Mouse (Mus musculus) layer of hippocampus, postnatal 36 days (tissue): ENCODE measurements around the gene Clcn2. TPM values are rescaled to one million over a fixed set of nuclear protein-coding genes. Genes with fewer than 3 reads are reported as not detected.
A peak's percentile ranks its signal among the peaks of the same experiment; 100 is the strongest.
"Not testable (repeated sequence)": the region's sequence is repeated elsewhere in the genome, so short reads cannot be mapped to it uniquely, and the experiment has no call there.

Source experiments
- DNase-seq, 2 experiments: peaks; one replicate each; pipeline ENCODE4 v3.0.0; 2022
- total RNA-seq, 2 experiments: library from RNA; stranded (reverse); gene quantifications; 2 replicates each; pipeline ENCODE4 v1.2.3; 2021

Clcn2 gene
- total RNA-seq, 2 experiments from 2014 or later = 66.0 to 71.3 TPM

DNA sequence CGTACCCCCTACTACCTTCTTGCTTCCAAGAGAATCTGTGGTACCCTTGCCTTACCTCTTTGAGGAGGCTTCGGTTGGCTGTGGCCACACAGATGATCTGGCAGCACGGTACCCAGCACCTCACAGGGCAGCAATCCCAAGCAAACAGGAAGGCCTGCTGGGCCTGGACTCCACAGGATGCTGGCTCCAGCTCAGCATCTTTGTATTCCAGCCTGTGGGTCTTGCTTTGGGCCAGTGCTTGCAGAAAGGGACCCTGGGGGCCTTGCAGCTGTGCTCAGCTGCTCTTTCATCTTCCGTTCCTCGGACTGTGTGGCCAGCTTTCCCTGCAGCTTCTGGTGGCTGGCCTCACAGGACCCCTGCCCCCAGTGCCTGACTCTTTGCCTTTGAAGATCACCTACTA lies 17.5 kb downstream of the Clcn2 start:
- no peak for DNase-seq

DNA sequence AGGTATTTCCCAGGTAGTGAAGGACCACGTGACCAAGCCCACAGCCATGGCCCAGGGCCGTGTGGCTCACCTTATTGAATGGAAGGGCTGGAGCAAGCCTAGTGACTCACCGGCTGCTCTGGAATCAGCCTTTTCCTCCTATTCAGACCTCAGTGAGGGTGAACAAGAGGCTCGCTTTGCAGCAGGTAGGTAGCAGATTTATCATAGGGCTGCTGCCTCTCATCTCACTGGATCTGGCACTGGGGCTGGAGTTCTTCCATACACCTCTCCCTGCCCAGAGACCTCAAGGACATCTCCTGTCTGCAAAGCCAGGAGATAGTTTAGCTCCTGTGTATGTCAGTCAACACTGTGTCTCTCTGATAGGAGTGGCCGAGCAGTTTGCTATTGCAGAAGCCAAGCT lies 18.3 kb downstream of the Clcn2 start:
- no peak for DNase-seq

DNA sequence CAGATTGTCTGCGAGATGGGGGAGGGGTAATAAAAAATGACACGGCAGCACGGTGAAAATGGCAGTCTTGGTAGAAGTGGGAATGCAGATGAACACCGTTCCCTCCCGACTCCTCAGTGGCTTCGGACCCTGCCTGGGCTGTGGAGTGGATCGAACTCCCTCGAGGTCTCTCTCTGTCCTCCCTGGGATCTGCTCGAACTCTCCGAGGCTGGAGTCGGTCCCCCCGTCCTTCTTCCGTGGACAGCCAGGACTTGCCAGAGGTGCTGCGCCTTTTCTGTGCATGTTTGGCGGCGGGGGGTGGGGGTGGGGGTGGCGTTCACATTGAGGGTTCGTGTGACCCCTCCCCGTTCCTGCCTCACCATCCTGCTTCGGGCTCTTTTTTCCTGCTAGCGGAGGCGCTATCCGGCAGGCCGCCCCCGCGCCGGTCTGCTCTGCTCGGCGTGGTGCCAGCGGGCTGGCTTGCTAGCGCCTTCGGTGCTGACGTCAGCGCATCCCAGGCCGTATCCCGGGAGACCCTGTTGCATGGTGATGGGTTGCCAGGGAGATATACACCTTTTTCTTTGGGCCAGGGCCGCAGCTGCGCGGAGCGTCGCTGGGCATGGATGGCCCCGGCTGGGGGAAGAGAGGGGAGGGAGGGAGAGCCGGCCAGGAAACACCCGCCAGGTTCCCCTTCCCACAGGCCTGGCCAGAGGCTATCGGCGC lies 21.8 kb downstream of the Clcn2 start:
- DNase-seq = peak; percentile 98

DNA sequence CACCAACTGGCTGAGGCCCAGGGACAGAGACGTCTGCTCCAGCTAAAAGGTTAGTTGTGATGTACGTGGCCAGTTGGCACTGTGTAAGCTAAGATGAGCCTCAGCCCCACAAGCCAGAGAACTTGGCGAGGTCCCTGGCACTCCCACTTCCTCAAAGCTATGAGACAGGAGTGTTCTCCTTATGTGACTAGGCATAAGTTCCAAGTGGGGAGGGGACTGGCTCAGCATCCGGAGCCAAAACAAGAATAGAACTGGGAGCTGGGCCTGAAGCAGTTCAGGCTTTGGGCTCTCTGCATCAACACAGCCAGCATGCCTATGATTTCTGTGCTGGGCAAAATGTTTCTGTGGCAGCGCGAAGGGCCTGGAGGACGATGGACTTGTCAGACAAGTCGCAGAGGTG lies 22.8 kb downstream of the Clcn2 start:
- peak; percentile 73 to 75 for DNase-seq

DNA sequence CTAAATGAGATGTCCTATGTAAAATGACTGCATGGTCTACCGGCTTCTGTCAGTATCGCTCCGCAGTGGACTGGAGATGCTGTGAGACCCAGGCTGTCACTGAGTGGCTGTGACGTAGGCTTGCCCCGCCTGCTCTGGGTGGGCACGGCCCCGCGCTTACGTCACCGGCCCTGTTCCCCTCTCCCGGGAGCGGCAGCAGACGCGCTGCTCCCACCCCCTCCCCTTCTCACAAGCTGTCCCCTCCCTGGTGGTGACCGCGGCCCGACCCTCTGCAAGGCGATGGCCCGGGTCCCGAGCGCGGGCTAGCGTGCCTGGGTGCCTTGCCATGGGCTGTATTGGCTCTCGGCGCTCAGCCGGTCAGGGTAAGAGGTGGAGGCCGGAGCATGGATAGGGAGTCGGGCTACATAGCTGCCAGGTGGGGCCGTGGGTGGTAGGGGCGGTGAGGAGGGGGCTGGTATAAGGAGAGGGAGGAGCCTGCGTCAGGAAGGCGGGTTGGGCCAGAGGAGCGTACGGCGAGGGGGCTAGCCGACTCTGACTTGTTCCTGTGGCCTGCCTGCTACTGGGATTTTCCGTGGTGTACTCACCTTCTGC lies 24.3 kb downstream of the Clcn2 start, which contains the start of gene Fam131a:
Gene Fam131a (plus strand): TSS at position 131 of the 591 bp plus-strand sequence.
- peak; percentile 96 for DNase-seq

DNA sequence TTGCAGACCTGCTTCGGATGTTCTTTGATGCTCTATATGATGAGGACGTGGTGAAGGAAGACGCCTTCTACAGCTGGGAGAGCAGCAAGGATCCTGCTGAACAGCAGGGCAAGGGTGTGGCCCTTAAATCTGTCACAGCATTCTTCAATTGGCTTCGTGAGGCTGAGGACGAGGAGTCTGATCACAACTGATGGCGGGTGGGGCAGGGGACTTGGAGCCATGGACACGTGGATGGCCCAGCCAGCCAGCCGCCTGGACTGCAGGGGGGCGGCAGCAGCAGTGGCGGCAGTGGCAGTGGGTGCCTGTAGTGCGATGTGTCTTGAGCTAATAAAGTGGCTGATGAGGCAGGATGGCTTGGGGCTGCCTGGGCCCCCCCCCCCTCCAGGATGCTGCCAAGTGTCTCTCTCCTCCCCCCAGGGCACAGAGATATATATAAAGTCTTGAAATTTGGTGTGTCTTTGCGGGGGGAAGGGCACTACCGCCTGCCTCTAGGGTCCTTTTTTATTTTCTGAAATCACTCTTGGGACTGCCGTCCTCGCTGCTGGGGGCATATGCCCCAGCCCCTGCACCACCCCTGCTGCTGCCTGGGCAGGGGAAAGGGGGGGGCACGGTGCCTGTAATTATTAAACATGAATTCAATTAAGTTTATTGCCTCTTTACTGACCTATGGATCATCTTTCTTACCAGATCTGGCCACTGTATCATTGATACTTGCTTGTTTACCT lies 25.1 kb downstream of the Clcn2 start:
- no peak for DNase-seq

DNA sequence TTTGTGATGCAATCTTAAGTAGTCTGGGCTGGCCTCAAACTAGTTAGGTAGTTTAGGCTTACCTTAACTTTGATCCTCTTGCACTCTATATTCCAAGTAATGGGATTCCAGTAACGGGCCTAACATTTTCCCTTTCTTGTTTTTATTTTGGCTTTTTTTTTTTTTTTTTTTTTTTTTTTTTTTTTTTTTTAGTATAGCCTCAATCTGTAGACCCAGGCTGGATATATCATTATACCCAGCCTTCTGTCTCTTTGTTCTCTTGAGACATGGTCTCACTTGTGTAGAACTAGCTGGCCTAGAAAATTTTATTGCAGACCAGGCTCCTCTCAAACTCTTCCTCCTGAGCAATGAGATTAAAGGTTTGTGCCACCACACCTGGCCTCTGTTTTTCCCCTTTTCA lies 25.9 kb downstream of the Clcn2 start:
- no peak for DNase-seq

DNA sequence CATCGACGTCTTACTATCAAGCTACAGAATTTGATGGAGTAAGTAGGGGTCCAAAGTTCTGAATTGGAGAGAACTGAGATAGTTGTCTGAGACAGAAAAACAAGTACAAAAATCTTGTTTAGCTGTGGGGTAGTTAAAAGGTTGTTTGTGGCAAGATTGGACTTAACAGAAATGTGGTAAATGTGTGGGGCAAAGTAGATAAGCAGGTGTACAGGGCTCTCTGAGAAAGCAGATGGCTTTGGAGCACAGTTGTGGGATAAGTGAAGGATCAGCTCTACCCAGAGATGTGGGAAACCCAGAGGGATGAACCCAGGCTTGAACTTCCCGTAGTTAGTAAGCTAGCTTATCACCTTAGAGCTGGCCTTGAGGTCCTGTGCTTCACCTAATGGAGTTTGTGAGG lies 26.8 kb downstream of the Clcn2 start:
- DNase-seq = no peak

DNA sequence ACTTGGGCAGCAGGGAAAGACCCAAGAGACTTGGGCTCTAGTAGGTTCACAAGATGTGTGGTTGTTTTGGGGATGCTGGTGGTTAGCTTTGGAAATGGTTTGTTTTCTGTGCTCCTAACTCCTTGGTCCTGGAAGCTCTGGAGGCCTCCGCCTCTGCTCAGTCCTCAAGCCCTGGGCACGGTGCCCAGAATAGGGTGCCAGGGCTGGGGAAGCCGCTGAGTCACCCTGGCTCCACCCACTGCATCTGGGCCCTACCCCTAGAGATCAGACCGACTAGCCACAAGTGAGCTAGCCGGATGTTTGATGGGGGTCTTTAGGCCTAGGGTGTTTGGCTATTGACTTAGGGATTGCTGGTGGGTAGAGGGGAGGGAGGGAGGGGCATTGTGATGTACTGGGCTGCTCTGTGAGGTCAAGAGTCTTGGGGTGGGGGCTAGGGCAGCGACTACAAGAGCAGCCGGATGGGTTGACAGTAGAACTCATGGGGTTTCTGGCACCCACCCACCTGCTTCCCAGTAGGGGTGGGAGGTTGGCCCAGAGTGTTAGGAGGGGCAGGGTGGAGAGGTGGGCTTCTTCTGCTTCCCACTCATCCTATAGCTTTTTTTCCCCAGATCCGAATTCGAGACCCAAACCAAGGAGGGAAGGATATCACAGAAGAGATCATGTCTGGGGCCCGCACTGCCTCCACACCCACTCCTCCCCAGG lies 39.4 kb downstream of the Clcn2 start:
- DNase-seq = peak; percentile 72 to 76

DNA sequence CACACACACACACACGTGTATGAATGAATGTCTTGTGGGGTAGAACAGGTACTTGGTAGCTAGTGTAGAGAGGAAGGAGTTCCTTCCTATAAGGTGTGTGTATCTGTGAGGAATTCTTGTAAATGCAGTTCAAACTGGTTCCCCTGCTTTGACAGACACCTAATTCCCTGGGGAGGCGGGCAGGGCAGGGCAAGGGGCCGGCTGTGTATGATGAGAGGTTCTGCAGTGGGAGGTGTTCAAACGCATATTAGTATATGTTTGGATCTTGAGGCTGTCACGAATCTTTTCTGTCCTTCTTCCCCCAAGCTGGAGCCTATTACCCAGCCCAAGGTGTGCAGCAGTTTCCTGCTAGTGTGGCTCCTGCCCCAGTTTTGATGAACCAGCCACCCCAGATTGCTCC lies 40.2 kb downstream of the Clcn2 start:
- no peak for DNase-seq

DNA sequence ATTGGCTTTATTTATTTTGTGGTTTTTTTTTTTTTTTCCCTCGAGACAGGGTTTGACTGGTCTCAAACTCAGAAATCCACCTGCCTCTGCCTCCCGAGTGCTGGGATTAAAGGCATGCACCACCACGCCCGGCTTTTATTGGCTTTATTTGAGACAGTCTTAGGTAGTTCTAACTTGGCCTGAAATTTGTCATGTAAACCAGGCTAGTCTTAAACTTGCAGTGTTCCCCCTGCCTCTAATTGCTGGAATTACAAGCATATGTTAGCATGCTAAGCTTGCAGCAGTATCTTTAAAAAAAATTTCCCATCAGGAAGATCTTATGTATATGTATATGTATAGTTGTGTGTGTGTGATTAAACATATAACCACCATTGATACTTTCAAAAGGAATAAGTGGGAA lies 40.8 kb downstream of the Clcn2 start:
- DNase-seq = no peak

DNA sequence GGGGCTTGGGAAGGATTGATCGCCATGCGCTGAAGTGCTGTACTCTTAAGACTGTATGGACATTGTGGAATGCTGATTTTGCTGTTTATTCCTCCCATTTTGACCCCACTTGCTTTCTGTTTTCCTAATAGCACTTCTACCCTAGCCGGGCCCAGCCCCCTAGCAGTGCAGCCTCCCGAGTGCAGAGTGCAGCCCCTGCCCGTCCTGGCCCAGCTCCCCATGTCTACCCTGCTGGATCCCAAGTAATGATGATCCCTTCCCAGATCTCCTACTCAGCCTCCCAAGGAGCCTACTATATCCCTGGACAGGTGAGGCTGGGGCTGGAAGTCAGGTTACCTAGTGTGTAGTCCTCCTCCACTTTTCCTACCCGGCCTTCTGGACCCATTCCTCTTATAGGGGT lies 42.3 kb downstream of the Clcn2 start:
- no peak for DNase-seq

DNA sequence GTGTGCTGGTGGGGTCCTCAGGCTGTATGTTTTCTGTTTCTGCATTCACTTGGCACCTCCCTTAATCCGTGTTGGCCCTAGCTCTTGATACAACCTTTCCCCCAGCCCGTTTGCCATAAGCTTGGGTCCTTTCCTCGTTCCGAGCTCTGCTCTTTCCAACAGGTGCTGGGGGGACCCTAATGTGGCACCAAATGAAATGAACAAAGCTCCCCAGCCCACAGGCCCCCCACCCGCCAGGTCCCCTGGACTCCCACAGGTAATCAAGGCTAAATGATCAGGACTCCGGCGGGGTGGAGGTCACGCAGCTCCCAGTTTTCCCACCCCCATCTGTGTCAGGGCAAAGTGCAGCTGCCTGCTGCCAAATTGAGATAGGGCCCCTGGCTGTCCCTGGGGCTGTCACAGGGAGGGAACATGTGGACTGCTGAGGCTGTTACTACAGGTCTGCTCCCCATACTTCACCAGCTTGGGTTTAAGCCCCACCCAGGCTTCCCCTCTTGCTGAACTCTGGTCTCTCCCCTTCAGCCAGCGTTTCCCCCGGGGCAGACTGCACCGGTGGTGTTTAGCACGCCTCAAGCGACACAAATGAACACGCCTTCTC lies 43.7 kb downstream of the Clcn2 start:
- DNase-seq = no peak

DNA sequence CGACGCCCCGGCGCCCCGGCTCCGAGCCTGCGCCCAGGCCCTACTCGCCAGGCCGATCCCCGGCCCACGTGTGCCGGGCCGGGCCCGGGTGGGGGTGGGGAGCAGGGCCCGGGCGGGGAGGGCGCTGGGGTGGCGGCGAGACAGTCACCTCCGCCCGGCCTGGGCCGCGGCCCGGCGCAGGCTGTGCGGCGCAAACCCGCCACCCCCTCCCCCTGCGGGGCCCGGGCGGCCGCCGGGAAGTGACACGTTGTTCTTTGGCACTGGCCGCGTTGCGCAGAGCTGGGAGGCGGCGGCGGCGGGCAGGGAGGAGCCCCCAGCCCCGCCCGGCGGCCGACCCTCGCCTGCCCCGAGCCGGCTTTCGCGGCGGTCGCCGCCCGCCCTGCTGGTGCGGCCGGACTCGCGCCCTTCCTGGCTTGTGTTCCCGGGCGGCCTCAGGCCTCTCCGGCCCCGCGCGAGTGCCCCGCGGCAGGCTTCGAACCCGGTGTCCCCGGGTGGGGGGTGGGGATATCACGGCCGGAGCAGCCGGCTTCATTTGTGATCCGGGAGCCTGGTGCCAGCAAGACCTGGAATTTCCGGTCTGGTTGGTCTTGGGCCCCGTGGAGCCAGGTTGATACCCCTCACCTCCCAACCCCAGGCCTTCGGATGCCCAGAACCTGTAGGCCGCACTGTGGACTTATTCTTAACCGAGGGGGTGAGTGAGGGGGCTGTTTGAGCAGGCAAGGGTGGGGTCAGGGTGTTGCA lies 44.4 kb downstream of the Clcn2 start:
- peak in 1 of 2 experiments; percentile 37 for DNase-seq

DNA sequence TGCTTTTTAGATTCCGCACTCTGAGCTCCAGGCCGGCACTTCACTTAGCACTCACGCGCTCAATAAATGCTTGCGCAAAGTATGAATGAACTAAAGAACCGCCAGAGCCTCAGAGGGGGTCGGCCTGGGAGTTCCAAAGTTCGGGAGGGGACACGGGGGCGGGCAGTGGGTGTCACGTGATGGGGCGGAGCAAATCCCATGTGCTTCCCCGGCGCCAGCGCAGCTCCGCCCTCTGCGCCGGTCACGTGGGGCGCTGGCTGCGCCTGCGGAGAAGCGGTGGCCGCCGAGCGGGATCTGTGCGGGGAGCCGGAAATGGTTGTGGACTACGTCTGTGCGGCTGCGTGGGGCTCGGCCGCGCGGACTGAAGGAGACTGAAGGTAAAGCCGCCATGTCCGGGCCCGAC lies 45.0 kb downstream of the Clcn2 start:
- DNase-seq = peak; percentile 95 to 96

DNA sequence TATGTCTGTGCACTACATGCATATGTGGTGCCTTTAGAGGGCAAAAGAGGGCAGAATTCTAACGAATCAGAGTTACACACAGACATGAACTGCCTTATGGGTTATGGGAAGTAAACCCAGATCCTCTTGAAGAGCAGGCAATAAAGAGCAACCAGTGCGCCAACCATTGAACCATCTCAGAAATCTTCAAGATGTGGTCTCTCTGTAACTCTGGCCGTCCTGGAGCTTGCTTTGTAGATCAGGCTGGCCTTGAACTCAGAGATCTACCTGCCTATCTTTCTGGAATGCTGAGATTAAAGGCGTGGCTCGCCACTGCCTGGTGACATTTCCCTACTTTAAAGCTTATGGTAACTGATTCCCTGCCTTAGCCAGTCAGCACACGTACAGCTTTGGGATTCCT lies 45.7 kb downstream of the Clcn2 start:
- no peak for DNase-seq

DNA sequence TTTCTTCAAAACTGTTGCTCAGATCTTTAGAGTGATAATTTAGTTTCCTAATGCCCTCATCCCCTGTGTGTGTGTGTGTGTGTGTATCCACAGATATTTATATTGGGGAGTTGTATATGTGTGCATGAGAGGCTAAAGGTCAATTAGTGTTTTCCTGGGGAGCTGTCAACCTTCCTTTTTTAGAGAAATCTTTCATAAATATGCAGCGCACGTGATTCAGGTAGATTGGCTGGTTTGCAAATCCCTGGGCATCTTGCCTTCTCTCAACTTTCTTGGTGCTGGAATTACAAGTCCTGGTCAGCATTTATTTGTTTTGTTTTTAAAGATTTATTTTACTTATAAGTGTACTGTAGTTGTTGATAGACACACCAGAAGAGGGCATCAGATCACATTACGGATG lies 47.3 kb downstream of the Clcn2 start:
- DNase-seq = no peak

DNA sequence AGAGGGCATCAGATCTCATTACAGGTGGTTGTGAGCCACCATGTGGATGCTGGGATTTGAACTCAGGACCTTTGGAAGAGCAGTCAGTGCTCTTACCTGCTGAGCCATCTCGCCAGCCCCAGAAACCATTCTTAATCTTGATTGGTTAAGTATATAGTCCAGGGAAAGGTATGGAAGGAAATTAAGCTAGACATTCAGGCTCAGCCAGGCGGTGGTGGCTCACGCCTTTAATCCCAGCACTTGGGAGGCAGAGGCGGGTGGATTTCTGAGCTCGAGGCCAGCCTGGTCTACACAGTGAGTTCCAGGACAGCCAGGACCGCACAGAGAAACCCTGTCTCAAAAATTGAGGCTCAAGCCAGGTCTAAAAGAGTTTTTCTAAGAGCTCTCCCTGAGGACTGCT lies 49.5 kb downstream of the Clcn2 start, which contains the start of gene Eif4g1:
Gene Eif4g1 (plus strand): TSS at position 301 of the 400 bp plus-strand sequence.
- DNase-seq = not testable (repeated sequence)

DNA sequence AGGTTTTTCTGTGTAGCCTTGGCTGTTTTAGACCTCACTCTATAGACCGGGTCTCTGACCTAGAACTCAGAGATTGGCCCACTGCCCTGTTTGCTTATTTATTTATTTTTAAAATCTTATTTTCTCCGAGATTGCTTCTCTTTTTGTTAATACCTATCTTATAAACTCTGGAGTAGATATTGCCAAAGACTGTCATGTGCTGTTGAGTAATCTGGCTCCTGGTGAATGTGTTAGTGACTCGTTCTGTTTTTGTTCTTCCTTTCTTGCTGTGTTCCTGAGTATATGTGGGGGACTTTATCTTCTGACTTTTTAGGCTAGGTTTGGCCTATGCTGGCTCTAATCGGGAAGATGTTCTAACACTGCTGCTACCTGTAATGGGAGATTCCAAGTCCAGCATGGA lies 59.9 kb downstream of the Clcn2 start:
- no peak for DNase-seq

DNA sequence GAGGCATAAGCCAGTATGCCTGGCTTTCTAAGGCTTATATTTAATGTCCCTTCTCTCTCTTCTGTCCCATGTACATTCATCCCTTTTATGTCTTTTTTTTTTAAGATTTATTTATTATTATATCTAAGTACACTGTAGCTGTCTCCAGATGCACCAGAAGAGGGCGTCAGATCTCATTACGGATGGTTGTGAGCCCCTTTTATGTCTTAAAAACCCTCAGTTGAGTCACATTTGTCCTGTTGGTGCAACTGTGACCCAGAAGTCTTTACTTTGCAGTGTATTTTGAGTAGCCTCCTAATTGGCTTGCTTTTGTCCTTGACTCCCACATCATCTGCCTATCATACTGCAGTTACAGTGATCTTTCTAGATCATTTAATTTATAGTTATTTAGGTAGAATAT lies 64.2 kb downstream of the Clcn2 start:
- DNase-seq = no peak
